Mouse (Mus musculus): ENCODE measurements at regions not wholly inside any gene's neighbourhood (a gene's known extent, or its start where the extent isn't known, plus 50 kb on each side); places are given as distances from the start of the nearest gene placed in this dataset. TPM values are rescaled to one million over a fixed set of nuclear protein-coding genes. Genes with fewer than 3 reads are reported as not detected.

DNA sequence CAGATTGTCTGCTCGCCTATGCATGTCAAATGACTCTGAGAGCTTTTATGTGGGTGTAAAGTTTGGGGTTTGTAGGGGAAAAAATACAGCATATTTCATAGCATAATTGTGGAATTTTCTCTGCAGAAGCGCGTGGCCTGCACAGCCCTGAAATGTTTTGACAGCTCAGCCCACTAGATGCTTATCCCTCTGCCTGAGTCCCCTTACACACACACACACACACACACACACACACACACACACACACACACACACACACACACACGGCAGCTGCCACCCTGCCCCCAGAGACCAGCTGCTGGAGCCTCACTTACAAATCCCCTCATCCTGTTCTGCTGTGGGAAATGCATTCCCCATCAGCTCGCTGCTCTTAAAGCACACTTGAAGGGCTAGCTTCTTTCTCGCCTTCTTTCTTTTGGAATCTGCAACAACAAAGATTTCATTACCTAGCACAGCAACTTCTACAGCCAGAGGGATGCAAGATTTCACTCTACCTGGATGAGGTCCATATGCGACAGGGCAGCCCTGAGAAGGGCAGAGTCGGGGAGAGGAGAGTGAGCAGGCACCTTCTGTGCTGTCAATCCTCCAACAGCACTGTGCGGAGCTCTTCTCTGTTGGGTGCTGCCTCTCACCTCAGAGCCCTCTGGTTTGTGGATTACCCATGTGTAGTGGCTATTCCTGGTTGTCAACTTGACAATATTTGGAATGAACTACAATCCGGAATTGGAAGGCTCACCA, 264.1 kb downstream of the Cdc5l start:
- no peak overlapping the region for H3K4me3 ChIP-seq (ENCODE audit: low read length)
- H3K27ac ChIP-seq (ENCODE audit: low read depth, low read length): no peak overlapping the region
- no peaks in the 10 kb centered on the region for H3K9me3 ChIP-seq (ENCODE audit: control insufficient read depth, low read length)
- WGBS: 58% methylated on average over 10 of the region's 10 CpGs
- no peaks in the 10 kb centered on the region for H3K27me3 ChIP-seq (ENCODE audit: control insufficient read depth, insufficient read depth, low read length)
- H3K9ac ChIP-seq (ENCODE audit: low read depth, low read length): no peak overlapping the region
- no peaks in the 10 kb centered on the region for H3K4me1 ChIP-seq (ENCODE audit: control insufficient read depth, insufficient read depth, low read length)
- no peak overlapping the region for H3K4me2 ChIP-seq (replicated peaks; ENCODE audit: low read depth, low read length)
- ATAC-seq (ENCODE audit: low FRiP score, low TSS enrichment): no peak
- H3K36me3 ChIP-seq (ENCODE audit: control insufficient read depth, insufficient read depth, low read length): no peaks in the 10 kb centered on the region

Small RNA genes lying in the stretch of these regions (microRNA-seq; reads per million reads assigned to microRNA genes)
- gene Gm24979: not detected

Measured in kidney, embryonic 14.5 days (tissue).